Mouse (Mus musculus): ENCODE data around the gene Atp6v0e.

DNA sequence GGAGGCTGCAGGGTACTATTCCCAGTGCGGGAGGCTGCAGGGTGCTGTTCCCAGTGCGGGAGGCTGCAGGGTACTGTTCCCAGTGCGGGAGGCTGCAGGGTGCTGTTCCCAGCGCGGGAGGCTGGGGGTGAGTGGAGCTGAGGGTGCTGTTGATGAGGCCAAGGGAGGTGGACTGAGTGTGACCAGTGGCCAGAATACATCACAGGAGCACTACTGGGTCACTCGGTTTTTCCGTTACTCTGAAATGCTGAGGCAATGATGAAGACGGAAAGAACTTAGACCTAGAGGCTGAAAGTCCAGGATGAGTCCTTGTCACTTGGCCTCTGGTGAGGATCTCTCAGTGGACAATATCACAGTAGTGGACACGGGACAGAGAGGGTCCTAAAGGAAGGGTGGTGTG, 29.8 kb upstream of the Atp6v0e start:
- TF ChIP-seq USF1 (IDR thresholded peaks at IDR 0.05; ENCODE audit: low read depth, low read length) (no peak), CTCF (conservative IDR thresholded peaks at IDR 0.05 in 1 of 2, IDR thresholded peaks at IDR 0.05 in 1 of 2; ENCODE audit: low read depth in 2 of 2, low read length in 2 of 2) (no peak), MYC (IDR thresholded peaks at IDR 0.05; ENCODE audit: low read depth, low read length) (no peak), NELFE (IDR thresholded peaks at IDR 0.05; ENCODE audit: low read depth, low read length) (no peak), POLR2A (IDR thresholded peaks at IDR 0.05; ENCODE audit: low read depth, low read length) (no peak)
